Mouse (Mus musculus) cerebellum, adult 11-12 months (tissue): ENCODE measurements at regions not wholly inside any gene's neighbourhood (a gene's known extent, or its start where the extent isn't known, plus 50 kb on each side); places are given as distances from the start of the nearest gene placed in this dataset.

ENCODE experiments used
- DNase-seq: peaks from one replicate; pipeline ENCODE4 v3.0.0; 2022

GRCm38 (mm10) chr19:54248256-54248936 lies 204.4 kb downstream of the Adra2a start:
- no peak for DNase-seq

GRCm38 (mm10) chr19:54252145-54252664 lies 208.3 kb downstream of the Adra2a start:
- DNase-seq: no peak

DNA sequence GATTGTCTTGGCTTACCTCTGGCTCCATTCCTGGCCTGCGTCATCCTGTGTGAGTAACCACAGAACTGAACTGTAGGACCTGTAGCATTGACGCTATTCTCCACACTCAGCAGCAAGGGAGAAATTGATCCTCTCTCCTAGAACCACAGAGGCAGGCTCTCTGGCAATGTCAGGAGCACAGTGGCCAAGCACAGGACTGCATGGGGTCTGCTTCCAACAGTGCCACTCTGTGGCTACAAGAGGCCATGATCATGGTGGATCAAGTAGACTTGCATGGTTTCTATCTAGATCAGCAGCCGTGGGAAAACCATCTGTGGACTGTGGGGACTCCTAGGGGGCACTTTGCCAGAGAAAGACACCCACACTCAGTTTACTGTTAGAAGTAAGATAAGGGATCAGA lies 213.9 kb downstream of the Adra2a start:
- DNase-seq: no peak

DNA sequence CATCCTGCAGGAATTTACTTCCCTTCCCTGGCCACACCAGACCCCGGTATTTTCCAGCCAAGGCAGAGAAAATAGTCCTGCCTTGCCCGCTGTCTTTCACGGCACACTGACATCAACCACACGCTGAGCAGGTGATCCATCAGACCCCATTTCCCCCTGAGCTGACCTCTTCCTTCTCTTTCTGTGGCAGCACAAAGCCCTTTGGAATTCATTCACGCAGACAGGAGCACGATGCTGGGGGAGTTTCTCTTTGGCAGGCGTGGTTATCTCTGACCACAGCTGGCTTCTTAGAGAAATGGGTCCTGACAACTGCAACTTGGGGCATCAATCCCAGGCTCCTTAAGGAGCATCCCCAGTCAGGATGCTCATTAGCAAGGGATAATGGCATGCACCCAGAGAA lies 215.2 kb downstream of the Adra2a start:
- no peak for DNase-seq

- no peak for DNase-seq
Measured at GRCm38 (mm10) chr19:54277368-54277767, 233.4 kb downstream of the Adra2a start.

- no peak for DNase-seq
Measured at GRCm38 (mm10) chr19:54285481-54285880, 241.5 kb downstream of the Adra2a start.

- no peak for DNase-seq
Measured at GRCm38 (mm10) chr19:54297663-54298388, 253.9 kb downstream of the Adra2a start.

DNA sequence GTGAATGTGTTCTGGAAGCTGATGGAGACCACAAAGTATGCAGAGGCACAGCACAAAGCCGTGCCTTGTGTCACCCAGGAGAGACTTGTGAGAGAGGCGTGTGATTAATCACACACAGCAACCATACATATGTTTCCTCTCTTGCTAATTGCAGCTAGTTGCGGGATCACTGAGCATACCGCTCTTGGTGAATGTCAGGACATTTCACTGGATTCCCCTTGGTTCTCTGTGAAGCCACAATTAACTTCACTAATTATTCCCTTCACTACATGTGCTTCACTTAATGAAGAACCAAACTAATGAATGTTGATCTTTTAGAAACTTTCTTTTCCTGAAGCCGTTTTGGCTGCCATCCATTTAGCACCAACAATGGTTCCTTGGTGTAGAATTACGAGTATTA lies 267.3 kb downstream of the Adra2a start:
- DNase-seq: no peak

- DNase-seq: no peak
Measured at GRCm38 (mm10) chr19:54311723-54312122, 267.8 kb downstream of the Adra2a start.

- DNase-seq: no peak
Measured at GRCm38 (mm10) chr19:54323276-54323675, 279.3 kb downstream of the Adra2a start.

DNA sequence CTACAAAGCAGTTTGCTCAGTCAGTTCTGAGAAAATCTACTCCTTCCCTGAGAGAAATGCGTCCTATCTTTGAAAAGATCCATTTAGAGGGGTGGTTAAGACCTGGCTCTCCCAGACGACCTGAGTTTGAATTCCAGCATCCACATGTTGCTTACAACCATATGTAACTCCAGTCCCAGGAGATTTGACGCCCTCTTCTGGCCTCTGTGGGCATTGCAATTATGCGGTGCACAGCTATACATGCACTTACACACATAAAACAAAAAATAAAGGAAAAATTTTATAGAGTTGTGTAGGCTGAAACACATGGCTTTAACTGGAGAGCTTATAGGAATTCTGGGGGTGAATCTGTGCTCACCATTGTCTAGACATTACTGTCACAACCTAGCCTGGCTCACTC lies 281.0 kb downstream of the Adra2a start:
- no peak for DNase-seq

- no peak for DNase-seq
Measured at GRCm38 (mm10) chr19:54332140-54332539, 288.2 kb downstream of the Adra2a start.

DNA sequence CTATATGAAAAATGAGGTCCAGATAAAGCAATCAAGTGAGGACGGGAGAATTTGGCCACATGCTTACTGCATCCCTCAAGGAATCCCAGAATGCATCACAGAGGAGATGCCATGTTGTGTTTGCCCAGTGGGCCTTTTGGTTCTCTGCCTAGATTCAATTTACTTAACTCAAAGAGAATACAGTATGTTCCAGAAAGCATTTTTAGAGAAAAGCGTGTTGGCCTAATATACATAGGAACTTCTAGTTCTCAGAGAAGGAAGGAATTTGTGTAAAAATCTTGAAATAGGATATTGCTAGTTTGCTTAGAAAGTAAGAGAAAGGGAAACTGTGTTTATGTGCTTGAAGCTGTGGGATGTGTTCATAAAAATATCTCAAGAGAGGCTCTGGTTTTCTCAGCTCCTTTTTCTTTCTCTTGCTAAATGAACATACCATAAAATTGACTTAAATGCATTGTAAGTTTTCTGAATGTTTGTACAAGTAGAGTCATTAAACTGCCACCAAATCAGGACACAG lies 296.9 kb downstream of the Adra2a start:
- no peak for DNase-seq

- no peak for DNase-seq
Measured at GRCm38 (mm10) chr19:54359731-54360130, 315.8 kb downstream of the Adra2a start.

GRCm38 (mm10) chr19:54360660-54361059 lies 316.7 kb downstream of the Adra2a start:
- peak; percentile 1 for DNase-seq

- no peak for DNase-seq
Measured at GRCm38 (mm10) chr19:54385101-54385500, 341.1 kb downstream of the Adra2a start.

DNA sequence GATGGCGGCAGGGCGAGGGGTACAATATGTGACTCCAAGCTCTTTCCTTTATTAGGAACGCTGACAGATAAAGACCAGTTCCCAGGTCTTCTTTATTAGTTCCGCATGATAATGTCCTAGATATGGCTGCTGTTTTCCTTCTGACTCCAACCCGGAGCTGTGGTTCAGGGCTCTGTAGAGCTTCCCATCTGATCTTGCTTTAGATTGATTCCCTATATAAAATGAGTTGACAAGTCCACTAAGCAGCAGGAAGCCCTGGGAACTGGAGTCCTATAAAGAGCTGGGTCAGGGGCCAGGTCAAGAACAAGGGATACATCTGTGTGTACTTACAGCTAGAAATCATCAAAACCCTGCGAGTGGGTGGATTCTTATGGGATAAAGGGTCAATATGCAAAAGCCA lies 347.5 kb downstream of the Adra2a start:
- no peak for DNase-seq

DNA sequence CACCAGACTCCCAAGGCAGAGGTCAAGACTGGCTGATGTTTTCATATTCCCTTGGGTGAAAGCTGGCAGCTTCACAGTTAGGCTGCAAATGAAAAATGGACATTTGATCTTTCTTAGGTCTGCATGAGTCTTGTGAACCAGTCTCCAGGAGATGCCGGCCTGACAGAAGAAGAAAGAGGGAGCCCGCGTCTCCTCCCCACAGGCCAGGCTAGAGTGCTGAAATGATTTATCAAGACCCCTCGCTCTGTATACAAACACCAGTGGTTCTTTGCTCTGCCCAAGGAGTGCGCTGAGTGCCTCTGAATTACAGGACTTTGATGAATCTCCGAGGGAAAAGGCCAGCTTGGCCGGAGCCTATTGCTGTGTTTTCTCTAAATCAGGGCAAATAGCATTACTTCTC lies 355.7 kb downstream of the Adra2a start:
- no peak for DNase-seq

DNA sequence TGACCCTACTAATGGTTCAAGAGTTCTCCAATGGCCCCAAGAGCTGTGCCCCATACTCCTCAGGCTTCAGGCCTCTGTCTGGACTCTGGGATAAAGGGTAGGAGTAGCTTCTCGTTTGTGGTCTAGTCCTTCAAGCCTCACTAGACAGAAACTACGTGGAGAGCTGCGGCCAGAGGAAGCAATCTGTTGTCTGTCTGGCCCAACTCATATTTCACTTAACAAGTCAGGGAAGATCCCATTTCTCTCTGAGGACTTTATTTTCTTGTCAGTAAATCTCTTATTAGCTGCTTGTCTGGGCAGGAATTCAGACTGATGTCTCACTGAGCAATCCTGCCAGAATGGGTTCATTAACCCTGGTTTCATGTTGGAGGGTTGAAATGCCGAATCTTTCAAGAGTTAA lies 364.0 kb downstream of the Adra2a start:
- no peak for DNase-seq

DNA sequence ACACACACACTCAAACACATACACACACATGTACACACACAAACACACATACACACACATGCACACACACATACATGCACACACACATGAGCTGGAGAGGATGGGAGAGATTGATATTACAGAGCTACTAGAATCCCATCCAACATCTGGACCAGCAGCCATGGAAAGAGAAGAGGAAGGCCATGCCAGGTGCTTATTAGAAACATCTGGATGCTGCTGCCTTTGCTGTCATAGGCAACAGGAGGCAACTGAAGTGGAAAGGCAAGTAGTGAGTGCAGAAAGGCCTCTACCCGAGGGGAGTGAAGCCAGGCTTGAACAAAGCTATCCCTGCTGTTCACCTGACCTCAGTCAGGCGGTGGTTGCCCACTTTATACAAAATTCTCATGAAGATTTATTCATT lies 385.1 kb downstream of the Adra2a start:
- no peak for DNase-seq

- DNase-seq: no peak
Measured at GRCm38 (mm10) chr19:54440713-54441112, 396.8 kb downstream of the Adra2a start.

- no peak for DNase-seq
Measured at GRCm38 (mm10) chr19:54460426-54461170, 416.6 kb downstream of the Adra2a start.

- DNase-seq: no peak
Measured at GRCm38 (mm10) chr19:54462480-54462879, 418.5 kb downstream of the Adra2a start.
